Mouse (Mus musculus) embryonic facial prominence, embryonic 14.5 days (tissue): ENCODE measurements around the gene Zfp874b. TPM values are rescaled to one million over a fixed set of nuclear protein-coding genes. Genes with fewer than 3 reads are reported as not detected.
"Not testable (repeated sequence)": the region's sequence is repeated elsewhere in the genome, so short reads cannot be mapped to it uniquely, and the experiment has no call there.

Source experiments
- ATAC-seq: fragments of 200-750 bp; cut with Nextera tagmentation; 2 replicates; pipeline ENCODE4 v1.8.0; 2017; ENCODE audit warnings: low read depth, moderate number of reproducible peaks, moderate TSS enrichment
- DNase-seq: peaks from one replicate; pipeline ENCODE4 v3.0.0-alpha.2; 2015; ENCODE audit warnings: low spot score
- H3K27ac ChIP-seq: fragments of 300-500 bp; sonication (generic); replicated peaks from 2 replicates; pipeline ENCODE4 v1.5.1; 2014; ENCODE audit warnings: low read depth, mild to moderate bottlenecking, low read length, moderate library complexity
- H3K27me3 ChIP-seq: fragments of 300-500 bp; sonication (generic); replicated peaks from 2 replicates; pipeline ENCODE4 v1.6.1; 2014; ENCODE audit warnings: low read length; ENCODE audit not compliant: control insufficient read depth, insufficient read depth
- H3K36me3 ChIP-seq: fragments of 300-500 bp; sonication (generic); 2 replicates; pipeline ENCODE4 v1.6.1; 2014; ENCODE audit warnings: low read length, mixed read lengths; ENCODE audit not compliant: control insufficient read depth, insufficient read depth
- H3K4me1 ChIP-seq: fragments of 300-500 bp; sonication (generic); 2 replicates; pipeline ENCODE4 v1.6.1; 2014; ENCODE audit warnings: antibody characterized with exemption, low read length; ENCODE audit not compliant: control insufficient read depth, insufficient read depth
- H3K4me2 ChIP-seq: fragments of 300-500 bp; sonication (generic); 2 replicates; pipeline ENCODE4 v1.6.1; 2014; ENCODE audit warnings: low read depth, mild to moderate bottlenecking, low read length, moderate library complexity, mixed read lengths
- H3K4me3 ChIP-seq: fragments of 300-500 bp; sonication (generic); 2 replicates; pipeline ENCODE4 v1.5.1; 2014; ENCODE audit warnings: low read depth, mild to moderate bottlenecking, low read length
- H3K9ac ChIP-seq: fragments of 300-500 bp; sonication (generic); 2 replicates; pipeline ENCODE4 v1.6.1; 2014; ENCODE audit warnings: low read depth, mild to moderate bottlenecking, low read length, moderate library complexity, mixed read lengths
- H3K9me3 ChIP-seq: fragments of 300-500 bp; sonication (generic); 2 replicates; pipeline ENCODE4 v1.6.1; 2016; ENCODE audit warnings: low read length; ENCODE audit not compliant: control insufficient read depth
- WGBS: fragments of 180-500 bp; shearing (Covaris S2); extraction: QIAGEN DNeasy Blood & Tissue Kit; methylation state at CpG from one replicate; pipeline ENCODE4 v1.1.7; 2014; 5-methylcytosine and 5-hydroxymethylcytosine counted together
- polyA plus RNA-seq: library from polyadenylated mRNA; unstranded; fragments of >200 nt; fragmentation: Nextera tagmentation; extraction: Ambion mirVana; gene quantifications from 2 replicates; pipeline ENCODE4 v1.2.1, GENCODE M21; 2014

Zfp874b gene
- polyA plus RNA-seq, 1 experiment from 2014 or later = 3.1 TPM

DNA sequence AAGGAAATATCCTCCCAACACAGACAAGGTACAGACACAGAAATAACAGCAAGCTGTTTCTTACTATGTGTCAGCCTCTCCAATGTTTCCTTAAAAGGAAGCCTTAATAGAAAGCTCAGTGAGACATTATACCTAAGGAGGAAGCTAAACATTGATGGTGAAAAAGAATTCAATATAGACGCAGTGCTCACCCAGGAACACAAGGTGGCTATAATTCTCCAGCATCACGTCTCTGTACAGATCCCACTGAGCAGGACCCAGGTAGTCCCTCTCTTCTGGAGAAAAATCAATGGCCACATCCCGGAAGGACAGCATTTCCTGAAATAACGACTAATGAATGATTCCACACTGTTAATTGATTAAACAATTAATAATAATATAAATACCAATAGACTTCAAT is 2.5 kb downstream of the Zfp874b start:
- no peaks in the 10 kb centered on the region for H3K4me1 ChIP-seq
- no peaks in the 10 kb centered on the region for H3K27me3 ChIP-seq
- H3K9ac ChIP-seq = no peak overlapping the region
- H3K27ac ChIP-seq = no peak overlapping the region
- no peaks in the 10 kb centered on the region for H3K9me3 ChIP-seq
- ATAC-seq (no peak), DNase-seq (no peak)
- H3K4me2 ChIP-seq = no peak overlapping the region
- H3K36me3 ChIP-seq = peaks cover 16% of the 10 kb centered on the region; the same call in 1 of the 2 replicates
- H3K4me3 ChIP-seq = no peak overlapping the region
- 66% methylated on average over 4 of the region's 4 CpGs for WGBS

DNA sequence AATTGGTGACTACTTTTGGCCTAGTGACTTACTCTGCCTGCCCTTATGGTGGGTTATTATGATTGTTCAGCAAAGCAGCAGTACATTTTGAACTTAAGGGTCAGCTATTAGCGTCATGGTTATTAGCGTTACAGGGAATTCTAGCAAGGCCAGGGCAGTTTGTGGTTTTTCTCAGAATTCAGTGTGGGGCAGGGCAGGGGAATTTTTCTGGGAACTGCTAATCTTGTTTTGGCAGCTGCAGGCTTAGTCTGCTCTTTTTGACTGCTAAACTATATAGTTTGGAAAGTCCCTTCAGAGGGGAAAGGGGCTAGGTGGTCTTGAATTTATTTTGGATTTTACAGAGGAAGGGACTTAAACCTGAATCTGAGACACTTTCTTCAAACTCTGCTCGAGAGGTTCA is 14.8 kb downstream of the Zfp874b start:
- Histone ChIP-seq H3K36me3 (peaks cover 38% of the 10 kb centered on the region), H3K9ac (no peak overlapping the region), H3K4me2 (no peak overlapping the region), H3K4me3 (no peak overlapping the region), H3K4me1 (no peaks in the 10 kb centered on the region), H3K9me3 (peaks cover 21% of the 10 kb centered on the region; the same call in 1 of the 2 replicates), H3K27me3 (no peaks in the 10 kb centered on the region), H3K27ac (no peak overlapping the region)
- no peak for DNase-seq
- ATAC-seq = no peak
- WGBS = 91% methylated on average over 3 of the region's 3 CpGs

DNA sequence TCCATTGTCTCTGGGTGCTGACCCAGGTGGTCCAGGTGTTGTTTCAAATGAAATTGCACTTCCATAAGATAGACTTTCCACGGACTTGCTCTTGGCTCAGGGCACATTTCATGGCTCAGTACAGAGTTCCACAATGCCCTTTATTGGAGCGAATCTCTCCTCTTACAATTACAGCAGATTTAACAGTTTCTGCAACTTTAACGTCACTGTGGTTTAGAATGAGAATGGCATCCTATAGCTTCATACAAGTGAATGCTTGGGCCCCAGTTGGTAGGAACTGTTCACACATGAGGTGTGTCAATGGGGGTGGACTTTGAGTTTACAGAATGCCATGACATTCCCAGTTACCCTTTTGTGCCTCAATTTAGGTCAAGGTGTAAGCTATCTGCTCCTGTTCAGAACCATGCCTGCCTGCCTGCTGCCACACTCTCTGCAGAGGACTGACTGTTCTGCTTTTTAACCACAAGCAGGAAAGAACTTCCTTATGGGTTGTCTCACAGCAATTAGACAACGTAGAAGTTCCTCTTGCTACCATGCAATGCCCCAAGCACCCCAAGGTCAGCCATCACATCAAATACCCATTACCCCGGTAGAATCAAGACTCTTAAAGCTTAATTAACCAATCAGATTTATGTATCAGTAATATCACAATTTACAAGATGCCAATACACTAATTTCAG is 20.4 kb downstream of the Zfp874b start:
- not testable (repeated sequence) for H3K4me3 ChIP-seq, H3K27ac ChIP-seq, H3K9me3 ChIP-seq, H3K27me3 ChIP-seq, H3K4me2 ChIP-seq, H3K9ac ChIP-seq, DNase-seq, H3K36me3 ChIP-seq, ATAC-seq, H3K4me1 ChIP-seq
- 89% methylated on average over 2 of the region's 5 CpGs for WGBS

DNA sequence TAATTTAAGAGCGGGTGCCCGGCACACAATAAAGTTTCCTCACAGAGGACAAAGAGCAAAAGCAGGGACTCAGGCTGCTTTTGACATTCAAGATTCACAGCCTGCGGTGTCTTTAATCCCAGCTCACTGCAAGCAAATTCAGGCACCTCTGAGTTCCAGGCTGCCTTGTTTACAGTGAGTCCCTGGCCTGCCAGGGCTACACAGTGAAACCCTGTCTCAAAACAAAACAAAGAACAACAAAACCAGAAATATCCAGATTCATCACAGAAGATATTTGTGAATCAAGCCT is 32.1 kb downstream of the Zfp874b start:
- no peaks in the 10 kb centered on the region for H3K27me3 ChIP-seq
- peak overlapping the region; percentile 64 for H3K4me2 ChIP-seq
- peak overlapping the region; percentile 69 for H3K9ac ChIP-seq
- ATAC-seq = peak; percentile 41; the same call in 1 of the 2 replicates
- peak overlapping the region; percentile 55 for H3K27ac ChIP-seq
- no peaks in the 10 kb centered on the region for H3K4me1 ChIP-seq
- 7% methylated on average over 3 of the region's 3 CpGs for WGBS
- no peak for DNase-seq
- H3K9me3 ChIP-seq = no peaks in the 10 kb centered on the region
- peak overlapping the region; percentile 56 for H3K4me3 ChIP-seq
- peaks cover 17% of the 10 kb centered on the region for H3K36me3 ChIP-seq

DNA sequence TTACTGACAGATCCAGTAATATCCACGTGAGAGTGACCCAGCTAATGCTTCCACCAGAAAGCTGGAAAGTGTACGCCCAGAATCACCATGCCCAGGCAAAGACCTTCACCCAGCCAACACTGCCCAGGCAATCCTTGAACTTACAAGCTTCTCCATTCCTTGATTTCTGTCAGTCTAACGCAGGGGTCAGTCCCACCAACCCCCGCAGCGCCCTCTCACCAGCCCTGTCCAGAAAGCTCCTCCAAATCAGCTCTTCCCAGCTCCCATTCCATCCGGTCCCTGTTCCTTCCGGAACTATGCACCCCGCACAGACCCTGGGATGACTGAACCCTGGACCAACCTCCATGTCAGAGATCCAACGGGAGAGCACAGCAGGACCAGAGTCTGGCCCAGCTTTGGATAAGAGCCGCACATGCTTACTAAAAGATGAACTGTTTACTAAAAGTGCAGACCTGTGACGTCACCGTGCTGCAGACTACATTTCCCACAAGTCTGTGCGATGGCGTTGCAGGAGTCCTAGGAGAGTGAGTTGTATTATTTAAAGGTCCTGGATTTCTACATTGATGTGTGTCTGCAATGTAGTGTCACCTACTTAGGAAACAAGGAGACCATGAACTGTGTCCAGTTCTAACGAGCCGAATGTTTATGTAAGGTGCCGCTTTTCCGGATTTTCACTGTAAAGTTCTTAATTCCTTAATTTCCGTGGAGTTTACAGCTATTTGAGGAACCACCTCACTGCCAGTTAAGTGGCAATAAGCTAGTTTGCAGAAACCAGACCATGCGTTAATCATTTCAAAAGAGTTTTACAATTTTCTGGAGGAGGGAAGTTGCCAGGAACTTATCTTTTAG is 32.7 kb downstream of the Zfp874b start, which contains the start of gene Zfp874a:
TSS of gene Zfp874a (minus strand) at position 453 of the 849 bp plus-strand sequence.
- WGBS = under 1% methylated on average over 20 of the region's 20 CpGs
- peak; percentile 95 for DNase-seq

DNA sequence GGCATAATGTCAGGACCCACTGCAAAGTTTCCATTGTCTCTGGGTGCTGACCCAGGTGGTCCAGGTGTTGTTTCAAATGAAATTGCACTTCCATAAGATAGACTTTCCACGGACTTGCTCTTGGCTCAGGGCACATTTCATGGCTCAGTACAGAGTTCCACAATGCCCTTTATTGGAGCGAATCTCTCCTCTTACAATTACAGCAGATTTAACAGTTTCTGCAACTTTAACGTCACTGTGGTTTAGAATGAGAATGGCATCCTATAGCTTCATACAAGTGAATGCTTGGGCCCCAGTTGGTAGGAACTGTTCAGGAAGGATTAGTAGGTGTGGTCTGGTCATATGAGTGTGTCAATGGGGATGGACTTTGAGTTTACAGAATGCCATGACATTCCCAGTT is 47.0 kb downstream of the Zfp874b start:
- not testable (repeated sequence) for H3K4me2 ChIP-seq, H3K4me3 ChIP-seq, H3K27me3 ChIP-seq, H3K9me3 ChIP-seq, ATAC-seq, H3K9ac ChIP-seq, H3K27ac ChIP-seq, DNase-seq, H3K4me1 ChIP-seq
- peaks cover 26% of the 10 kb centered on the region for H3K36me3 ChIP-seq
- 100% methylated on average over 1 of the region's 3 CpGs for WGBS

More for the DNA sequence above, 32.7 kb downstream of the Zfp874b start, which contains the start of gene Zfp874a:
- Histone ChIP-seq H3K36me3 (peaks cover 23% of the 10 kb centered on the region), H3K9me3 (no peaks in the 10 kb centered on the region), H3K27me3 (no peaks in the 10 kb centered on the region), H3K9ac (peak within 1 kb of the TSS; percentile 69), H3K4me1 (no peaks in the 10 kb centered on the region), H3K4me2 (peak within 1 kb of the TSS; percentile 64), H3K27ac (peak within 1 kb of the TSS; percentile 55), H3K4me3 (peak within 1 kb of the TSS; percentile 56)
- peak; percentile 97 for ATAC-seq

DNA sequence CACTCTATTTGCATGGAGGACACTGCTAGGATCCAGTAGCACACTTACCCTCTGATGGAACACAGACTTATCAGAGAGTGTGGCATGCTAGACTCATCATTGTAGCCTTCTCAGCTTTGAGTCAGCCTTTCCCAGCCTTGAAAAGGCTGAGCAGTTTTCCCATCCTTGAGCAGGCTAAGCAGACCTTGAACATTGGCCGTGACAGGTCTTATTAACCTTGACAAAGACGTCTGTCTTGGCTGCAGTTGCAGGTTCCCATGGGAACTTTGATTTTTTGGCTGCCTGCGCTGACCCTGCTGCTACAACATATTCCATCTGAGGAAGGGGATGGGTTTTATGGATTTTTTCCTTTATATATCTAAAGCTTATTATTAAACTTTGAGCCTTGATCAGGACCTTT is 55.9 kb downstream of the Zfp874b start:
- H3K9me3 ChIP-seq = 0 out of 2 replicates have a peak, but pooled peaks cover 5% of the 10 kb centered on the region
- no peak for ATAC-seq
- H3K27me3 ChIP-seq = no peaks in the 10 kb centered on the region
- H3K36me3 ChIP-seq = no peaks in the 10 kb centered on the region
- H3K9ac ChIP-seq = no peak overlapping the region
- no peaks in the 10 kb centered on the region for H3K4me1 ChIP-seq
- 66% methylated on average over 3 of the region's 3 CpGs for WGBS
- no peak overlapping the region for H3K27ac ChIP-seq
- no peak overlapping the region for H3K4me2 ChIP-seq
- no peak overlapping the region for H3K4me3 ChIP-seq
- DNase-seq = no peak

DNA sequence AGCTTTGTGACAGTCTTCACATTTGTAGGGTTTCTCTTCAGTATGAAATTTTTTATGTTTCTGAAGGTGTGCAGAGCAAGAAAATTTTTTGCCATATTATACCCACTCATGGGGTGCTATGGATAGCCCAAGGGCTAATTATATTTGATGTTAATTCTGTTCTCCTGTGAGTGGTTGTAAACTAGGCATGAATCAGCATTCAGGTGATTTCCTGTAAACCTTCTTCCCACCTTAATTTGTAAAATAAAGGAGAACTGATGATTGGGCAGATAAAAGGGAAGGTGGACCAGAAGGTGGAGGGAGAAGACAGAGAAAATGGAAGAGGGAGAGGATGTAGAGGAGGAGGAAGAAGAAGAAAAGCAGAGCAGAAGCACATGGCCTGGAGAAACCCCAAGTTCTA is 58.4 kb downstream of the Zfp874b start:
- not testable (repeated sequence) for H3K4me2 ChIP-seq, H3K36me3 ChIP-seq, H3K4me1 ChIP-seq, ATAC-seq, H3K9ac ChIP-seq, H3K27ac ChIP-seq, H3K4me3 ChIP-seq, H3K27me3 ChIP-seq, DNase-seq, H3K9me3 ChIP-seq
